Mouse (Mus musculus): Measurements from ENCODE around the gene Bst2.
"Not testable (repeated sequence)": the region's sequence is repeated elsewhere in the genome, so short reads cannot be mapped to it uniquely, and the experiment has no call there.

Bst2 gene

DNA sequence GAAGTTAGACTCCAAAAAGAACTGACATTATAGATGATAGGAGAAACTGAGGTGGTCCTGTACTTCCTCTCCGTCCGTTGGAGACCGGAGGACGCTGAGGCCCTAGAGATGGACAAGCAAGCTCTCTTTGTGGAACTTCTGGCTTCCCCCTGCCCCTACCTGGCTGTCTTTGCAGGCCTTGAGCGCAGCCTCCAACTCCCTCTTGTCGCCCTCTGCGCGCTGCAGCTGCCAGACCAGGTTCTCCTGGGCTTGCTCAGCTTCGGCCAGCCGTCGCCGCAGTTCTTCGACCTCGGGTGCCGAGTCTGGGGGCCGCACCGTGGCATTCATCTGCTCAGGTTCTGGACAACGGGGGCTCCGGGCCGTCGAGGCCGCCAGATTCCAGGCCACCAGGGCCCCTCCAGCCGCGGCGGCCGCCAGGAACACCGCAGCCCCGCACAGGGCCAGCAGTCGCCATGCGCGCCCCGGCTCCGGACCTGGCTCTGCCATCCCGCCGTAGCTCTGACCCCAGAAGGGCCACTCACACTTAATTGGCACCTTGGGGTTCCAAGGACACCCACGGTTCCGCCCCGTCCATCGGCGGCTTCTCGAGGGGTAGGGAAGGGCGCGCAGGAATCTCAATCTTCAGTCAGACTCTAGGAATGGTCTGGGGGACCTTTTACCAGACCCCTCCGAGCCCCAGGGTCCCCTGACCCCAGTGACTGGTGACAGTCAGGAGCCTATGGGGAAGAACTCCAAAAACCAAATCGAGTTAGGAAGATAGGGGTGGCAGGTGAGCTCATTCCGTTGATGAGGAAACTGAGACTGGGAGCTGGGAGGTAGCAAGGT, 11.8 kb downstream of the Bst2 start, which contains the start of gene Ccdc194:
Ccdc194 (minus strand) TSS at position 486 of the 825 bp plus-strand sequence.
- in situ Hi-C loops (cut with MboI; ENCODE audit: unreplicated experiment in 2 of 2): no loop called here

DNA sequence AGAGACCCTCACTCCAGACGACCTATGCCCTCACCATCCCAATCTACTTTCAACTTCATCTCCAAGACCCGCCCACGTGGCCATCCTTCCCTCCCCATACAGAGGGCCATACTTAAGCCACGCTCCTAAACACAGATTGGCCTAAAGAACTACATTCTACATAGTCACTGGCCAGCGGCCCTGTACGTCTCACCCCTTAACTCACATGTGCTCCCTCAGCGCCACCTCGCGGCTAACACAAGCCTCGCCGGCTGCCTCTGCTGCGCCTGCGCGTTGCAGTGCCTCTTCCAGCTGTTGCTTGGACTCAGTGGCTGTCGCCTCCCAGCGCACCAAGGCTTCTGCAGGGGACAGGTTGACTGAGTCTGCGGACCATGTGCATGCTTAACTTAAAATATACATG, 15.6 kb downstream of the Bst2 start:
- in situ Hi-C loops (cut with MboI; ENCODE audit: unreplicated experiment in 2 of 2): loop anchor here (5.0 kb wide), 1 partner anchor 79 kb away; no protein-coding TSS in a partner anchor

DNA sequence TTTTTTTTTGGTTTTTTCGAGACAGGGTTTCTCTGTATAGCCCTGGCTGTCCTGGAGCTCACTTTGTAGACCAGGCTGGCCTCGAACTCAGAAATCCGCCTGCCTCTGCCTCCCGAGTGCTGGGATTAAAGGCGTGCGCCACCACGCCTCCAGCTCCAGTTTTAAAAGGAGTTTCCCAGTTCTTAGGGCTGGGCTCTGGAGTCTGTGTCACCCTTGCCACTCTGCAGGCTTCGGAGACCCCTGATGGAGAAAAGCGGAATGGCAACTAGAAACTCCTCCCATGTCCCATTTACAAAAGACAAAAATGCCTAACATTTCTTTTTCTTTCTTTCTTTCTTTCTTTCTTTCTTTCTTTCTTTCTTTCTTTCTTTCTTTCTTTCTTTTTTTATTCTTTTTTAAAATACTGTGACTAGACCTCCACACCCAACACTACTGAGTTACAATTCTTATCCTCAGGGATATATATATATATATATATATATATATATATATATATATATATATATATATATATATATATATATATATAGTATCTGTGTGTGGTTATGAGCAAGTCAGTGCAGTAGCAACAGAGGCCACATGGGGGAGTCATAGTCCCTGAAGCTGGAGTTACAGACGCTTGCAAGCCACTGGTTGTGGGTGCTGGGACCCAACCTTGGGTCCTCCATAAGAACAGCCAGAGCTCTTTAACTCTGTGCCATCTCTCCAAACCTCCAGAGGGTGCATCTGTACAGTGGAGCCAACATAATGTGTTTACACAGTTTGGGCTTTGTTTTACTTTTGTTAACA, 18.0 kb downstream of the Bst2 start:
- in situ Hi-C loops (cut with MboI; ENCODE audit: unreplicated experiment in 2 of 2): not testable (repeated sequence)

DNA sequence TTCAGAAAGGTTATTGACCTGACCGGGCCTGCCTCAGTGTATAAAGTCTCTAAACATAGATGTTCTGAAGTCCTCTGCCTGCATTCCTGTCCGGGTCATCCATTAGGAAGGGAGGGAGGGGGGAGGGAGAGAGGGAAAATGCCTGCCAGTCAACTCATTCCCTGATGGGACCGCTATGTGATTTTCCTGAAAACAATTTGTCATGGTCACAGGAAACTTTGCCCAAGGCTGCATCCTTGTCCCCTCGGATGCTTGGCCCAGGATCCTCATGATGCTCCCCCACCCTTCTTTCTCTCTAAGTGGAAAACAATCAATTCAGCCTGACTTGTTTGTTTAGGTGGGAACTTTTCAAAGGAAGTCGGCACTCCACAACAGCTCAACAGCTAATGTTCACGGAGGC, 20.5 kb downstream of the Bst2 start:
- in situ Hi-C loops (cut with MboI; ENCODE audit: unreplicated experiment in 2 of 2): no loop called here

DNA sequence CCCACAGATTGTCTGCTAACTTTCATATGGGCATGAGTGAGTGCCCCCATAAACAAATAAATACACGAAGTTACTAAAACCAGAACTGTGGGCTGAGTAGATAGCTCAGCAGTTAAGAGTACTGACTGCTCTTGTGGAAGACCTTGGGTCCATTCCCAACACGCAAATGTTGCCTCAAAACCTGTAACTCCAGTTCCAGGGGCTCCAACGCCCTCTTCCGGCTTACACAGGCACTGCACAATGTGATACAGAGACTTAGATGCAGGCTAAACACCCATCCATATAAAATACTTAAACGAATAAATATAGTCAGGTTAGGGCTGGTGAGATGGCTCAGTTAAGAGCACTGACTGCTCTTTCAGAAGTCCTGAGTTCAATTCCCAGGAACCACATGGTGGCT, 22.2 kb downstream of the Bst2 start:
- in situ Hi-C loops (cut with MboI; ENCODE audit: unreplicated experiment in 2 of 2): no loop called here

DNA sequence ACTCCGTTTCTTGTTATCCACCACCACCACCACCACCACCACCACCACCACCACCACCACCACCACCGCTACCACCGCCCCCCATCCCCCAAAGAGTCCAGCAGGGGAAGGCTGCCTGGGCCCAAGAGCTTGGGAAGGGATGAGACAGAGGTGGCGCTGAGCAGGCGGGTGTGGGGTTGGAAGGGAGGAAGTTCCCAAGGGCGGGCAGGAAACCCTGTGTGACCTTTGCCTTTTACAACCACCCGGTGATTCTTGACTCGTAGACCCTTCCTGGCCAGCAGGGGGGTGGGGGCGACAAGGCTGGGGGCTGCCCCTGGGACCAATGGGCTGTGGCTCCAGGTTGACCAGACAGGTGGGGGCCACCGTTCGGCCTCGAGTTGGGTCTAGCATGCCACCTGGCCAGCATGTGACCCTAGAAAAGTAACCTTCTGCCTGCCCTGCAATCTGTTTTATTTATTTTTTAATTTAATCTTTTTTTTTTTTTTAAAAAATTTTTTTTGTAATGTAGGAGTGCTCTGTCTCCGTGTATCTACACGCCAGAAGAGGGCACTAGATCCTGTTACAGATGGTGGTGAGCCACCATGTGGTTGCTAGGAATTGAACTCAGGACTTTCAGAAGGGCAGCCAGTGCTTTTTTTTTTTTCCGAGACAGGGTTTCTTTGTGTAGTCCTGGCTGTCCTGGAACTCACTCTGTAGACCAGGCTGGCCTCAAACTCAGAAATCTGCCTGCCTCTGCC, 24.1 kb downstream of the Bst2 start:
- in situ Hi-C loops (cut with MboI; ENCODE audit: unreplicated experiment in 2 of 2): no loop called here

DNA sequence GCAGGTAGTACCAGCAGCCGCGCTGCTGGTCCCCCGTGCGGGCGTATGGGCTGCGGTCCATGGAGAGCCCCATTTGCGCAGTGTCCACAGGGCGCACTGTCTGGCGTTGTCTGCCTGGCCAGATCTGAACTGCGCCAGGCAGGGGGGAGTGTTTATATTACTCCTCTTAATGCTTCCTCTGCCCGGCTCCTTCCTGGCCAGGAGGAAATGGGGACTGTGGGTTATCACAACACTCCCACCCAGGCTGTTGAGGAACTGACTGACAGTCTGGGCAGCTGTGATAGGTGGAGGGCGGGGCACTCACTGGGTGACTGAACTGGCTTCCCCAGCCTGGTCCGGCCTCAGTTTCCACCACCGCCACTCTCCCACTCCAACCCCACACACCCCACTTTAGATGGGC, 25.6 kb downstream of the Bst2 start, which contains the start of gene Plvap:
Plvap (minus strand) TSS at position 109 of the 400 bp plus-strand sequence.
- in situ Hi-C loops (cut with MboI; ENCODE audit: unreplicated experiment in 2 of 2): no loop called here

DNA sequence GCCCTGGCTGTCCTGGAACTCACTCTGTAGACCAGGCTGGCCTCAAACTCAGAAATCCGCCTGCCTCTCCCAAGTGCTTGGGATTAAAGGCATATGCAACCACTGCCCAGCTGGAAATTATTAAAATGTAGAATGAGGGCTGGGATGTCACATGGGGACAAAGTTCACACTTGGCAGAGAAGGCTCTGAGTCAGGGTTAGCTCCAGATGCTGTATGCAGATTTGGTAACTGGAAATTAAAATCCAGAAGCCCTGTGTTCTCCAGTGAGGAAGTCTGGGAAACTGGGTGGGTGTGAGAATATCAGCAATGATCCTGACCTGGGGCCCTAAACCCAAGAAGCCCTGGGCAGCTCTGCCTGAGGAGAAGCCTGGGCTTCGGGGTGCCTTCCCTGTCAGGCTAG, 27.9 kb downstream of the Bst2 start:
- in situ Hi-C loops (cut with MboI; ENCODE audit: unreplicated experiment in 2 of 2): no loop called here

DNA sequence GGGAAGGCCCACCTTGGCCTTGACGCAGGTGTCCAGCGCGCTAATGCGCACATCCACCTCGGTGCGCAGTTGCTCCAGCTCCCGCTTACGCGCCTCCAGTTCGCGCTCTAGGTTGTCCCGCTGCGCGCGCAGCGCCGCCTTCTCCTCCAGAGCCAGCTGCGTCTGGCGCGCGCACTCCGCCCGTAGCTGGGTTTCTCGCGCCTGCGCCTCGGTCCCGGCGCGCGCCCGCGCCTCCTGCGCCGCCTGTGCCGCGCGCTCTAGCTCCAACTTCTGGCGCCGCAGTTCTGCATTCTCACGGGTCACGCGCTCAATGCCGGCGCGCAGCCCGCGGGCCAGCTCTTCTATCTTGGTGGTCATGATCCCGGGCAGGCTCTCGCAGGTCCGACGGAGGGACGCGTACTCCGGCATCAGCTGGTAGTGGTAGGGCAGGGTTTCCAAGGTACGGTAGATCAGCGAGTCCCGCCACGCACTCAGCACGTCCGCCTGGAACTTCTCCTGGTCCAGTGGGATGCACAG, 29.6 kb downstream of the Bst2 start:
- in situ Hi-C loops (cut with MboI; ENCODE audit: unreplicated experiment in 2 of 2): no loop called here

DNA sequence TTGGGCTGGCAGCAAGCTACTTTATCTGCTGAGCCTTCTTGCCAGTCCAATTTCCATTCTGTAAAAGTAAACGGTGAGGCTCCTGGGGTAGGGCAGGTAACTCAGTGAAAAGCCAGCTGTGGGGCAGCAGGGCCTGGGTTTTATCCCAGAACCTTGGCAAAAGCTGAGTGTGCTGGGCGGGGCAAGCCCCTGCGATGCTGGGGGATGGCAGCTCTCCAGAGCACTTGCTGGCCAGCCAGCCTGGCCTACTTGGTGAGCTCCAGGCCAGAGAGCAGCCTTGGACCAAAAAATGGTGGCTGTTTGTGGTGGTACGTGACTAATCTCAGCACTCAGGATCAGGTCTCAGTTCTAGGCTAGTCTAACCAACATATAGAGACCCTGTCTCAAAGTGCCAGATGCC, 31.3 kb downstream of the Bst2 start:
- in situ Hi-C loops (cut with MboI; ENCODE audit: unreplicated experiment in 2 of 2): no loop called here

DNA sequence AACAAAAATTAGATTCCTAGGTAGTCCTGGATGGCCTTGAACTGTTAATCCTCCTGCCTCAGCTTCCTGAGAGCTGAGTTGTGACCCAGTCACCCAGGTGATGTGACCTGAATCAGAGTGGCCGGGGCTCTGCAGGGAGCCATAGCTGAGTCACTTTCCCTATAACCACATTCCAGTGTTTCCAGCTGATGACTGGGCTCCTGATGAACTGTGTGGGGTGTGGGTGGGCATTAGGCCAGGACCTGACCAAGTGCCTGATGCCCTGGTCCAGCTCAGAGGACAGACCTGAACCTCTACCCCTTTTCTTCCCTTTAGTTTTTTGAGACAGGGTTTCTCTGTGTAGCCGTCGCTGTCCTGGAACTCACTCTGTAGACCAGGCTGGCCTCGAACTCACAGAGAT, 31.9 kb downstream of the Bst2 start:
- in situ Hi-C loops (cut with MboI; ENCODE audit: unreplicated experiment in 2 of 2): no loop called here

DNA sequence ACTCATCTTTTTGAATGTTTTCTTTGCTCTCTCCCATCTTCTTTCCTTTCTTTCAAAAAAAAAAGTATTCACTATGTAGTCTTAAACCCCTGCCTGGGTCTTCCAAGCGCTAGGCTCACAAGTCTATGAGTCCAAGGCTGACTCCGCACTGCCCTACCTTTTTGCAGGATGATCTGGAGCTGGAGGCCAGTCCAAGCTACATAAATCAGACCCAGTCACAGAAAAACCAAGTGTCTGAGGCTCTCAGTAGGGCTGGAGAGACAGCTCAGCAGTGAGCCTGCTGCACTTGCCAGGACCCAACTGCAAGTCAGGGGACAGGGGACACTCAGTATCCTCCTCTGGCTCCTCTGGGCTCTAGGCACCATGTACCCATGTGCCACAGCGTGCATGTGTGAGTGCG, 32.9 kb downstream of the Bst2 start:
- in situ Hi-C loops (cut with MboI; ENCODE audit: unreplicated experiment in 2 of 2): no loop called here

DNA sequence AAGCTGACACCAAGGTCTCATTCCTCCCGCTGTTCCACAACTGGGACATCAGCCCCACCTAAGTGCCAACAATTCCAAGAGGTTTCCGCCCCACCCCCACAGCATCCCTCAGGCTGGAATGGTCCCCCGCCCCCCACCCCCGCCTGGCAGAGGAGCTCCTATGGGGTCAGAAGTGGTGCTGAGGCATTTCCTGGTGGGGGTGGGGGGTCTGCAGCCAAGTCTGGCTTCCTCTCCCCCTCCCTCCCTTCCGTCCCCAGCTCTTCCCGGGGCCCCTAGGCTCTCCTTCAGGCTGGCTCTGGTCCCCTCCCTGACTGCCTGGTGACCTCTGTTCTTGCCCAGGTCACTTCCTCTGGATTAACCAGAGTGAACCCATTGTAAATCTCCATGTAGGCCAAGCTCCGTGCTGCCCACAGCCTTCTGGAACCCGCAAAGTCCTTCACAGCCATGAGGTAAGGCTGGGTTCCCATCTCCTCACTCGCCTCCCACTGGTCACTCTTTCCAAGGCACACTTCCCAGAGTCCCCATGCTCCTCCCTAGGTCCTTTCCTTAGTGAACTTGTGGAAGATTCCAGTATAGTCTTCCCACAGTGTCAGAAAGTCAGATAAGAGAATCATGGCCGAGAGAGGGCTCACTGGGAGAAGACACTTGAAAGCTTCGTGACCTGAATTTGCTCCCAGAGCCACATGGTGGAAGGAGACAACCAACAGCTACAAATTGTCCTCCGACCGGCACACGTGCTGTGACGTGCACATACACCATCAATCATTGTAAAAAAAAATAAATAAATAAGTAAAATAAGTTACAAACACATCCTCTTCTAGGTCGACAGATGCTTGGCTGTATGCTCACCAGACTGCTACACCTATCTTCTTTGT, 38.2 kb downstream of the Bst2 start:
- in situ Hi-C loops (cut with MboI; ENCODE audit: unreplicated experiment in 2 of 2): no loop called here

DNA sequence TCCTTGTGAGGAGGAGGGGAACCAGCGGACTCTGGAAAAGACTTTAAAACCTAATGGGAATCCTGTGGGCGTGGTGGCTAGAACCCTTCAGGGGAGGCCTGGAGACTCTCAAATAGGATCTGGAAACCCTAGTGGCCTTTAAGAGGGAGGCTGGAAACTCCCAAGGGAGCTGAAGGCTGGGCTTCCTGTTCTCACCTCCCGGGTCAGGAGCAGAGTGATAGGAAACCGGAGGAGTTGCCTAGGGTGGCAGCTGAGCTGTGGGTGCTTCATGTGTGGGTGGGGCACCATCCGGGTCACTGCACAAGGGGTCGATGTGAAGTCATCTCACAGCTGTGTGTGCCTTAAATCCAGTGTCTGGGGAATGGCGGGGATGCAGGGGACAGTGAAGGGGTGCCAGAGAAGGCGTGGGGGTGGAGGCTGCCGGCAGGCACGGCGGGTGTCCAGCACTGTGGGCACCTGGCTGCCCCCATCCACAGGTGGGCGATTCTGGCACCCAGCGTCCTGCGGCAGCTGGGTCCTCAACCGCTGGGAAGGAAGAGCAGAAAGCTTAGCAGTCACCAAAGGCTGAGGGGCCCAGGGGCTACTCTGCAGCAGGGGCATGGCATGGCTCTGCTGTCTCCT, 39.3 kb downstream of the Bst2 start:
- in situ Hi-C loops (cut with MboI; ENCODE audit: unreplicated experiment in 2 of 2): no loop called here

DNA sequence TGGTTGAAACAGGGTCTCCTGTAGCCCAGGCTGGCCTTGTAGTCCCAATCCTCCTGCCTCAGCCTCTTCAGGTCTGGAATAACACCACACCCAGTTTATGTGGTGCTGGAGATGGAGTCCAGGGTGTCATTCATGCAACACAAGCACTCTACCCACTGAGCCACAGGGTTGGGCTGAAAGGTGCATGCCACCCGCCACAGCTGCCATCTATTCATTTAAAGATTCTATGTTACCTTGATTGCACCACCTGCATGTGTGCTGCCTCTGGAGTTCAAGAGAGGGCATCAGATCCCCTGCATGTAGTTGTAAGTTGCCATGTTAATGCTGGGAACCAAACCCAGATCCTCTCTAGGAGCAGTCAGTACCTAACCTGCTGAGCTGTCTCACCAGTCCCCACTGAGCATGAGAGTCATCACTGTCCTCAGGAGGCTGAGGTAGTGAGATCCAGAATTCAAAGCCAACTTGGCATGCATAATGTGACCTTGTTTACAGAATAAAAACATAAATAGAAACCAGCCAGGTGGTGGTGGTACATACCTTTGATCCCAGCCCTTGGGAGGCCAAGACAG, 40.1 kb downstream of the Bst2 start:
- in situ Hi-C loops (cut with MboI; ENCODE audit: unreplicated experiment in 2 of 2): no loop called here

DNA sequence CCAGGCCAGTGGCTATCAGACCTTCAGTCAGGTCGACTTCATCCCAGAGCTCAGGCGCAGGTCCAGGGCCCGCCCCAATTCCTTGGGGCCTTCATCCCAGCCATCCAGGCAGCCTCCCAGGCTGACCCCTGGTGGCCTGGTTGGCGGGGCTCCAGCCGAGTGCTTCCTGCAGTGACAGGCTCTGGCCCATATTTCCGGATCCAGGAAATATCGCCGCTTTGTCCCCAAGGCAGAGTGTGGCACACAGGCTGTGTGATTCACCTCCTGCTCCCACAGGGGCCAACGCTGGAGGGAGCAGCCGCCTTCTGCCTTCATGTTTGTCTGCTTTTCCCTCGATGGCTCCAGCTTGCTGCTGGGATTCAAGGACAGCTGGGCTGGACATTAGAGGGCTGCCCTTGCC, 40.8 kb downstream of the Bst2 start:
- in situ Hi-C loops (cut with MboI; ENCODE audit: unreplicated experiment in 2 of 2): no loop called here

DNA sequence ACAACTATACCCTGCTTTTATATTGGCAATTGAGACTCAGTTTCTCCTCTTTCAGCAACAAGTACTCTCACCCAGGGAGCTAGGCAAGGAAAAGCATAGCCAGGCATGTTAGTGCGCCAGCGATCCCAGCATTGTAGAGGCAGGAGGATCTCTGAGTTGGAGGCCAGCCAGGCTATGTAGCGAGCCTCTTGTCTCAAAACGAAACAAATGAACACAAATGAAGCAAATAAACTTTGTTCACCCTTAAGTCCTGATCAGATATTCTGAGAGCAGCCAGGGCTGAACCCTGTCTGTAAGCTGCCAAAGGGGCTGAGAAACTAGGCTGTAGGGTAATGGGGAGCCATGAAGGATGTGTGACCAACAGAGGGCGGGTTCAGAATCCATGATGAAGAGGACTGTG, 41.4 kb downstream of the Bst2 start:
- in situ Hi-C loops (cut with MboI; ENCODE audit: unreplicated experiment in 2 of 2): no loop called here

DNA sequence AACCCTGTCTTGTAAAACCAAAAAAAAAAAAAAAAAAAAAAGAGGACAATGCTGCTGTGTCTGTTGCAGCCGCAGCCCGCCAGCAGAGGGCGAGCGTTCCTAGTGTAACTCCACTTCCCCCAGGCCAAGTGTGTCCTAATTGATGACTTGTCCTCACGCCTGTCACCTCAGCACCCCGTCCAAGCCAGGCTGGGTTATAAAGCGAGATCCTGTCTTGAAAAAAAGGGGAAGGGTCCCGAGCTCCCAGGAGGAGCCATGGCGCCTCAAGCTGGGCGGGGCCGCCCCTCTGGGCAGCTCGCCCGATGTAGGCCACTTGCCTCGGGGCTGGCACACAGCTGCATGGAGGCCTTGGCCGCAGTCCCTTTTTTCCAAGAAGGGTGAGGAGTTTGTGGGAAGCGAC, 42.2 kb downstream of the Bst2 start:
- in situ Hi-C loops (cut with MboI; ENCODE audit: unreplicated experiment in 2 of 2): no loop called here

DNA sequence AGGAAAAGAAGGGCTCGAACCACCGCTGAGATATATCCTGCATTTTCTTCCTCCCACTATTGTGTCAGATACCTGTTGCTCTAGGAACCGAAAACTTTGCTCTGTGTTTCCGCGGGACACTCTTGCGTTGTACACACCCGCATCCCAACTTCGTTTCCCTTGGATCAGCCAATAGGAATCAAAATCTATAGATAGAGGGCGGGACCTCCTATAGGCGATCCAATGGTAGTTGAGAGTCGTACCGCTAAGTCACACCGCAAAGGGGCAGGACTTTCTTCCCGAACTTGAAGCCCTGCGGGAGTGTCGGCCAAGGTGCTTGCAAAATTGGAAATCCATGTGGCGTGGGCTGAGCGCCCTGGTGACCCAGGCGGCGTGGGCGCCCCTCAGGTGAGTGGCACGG, 48.8 kb downstream of the Bst2 start:
- in situ Hi-C loops (cut with MboI; ENCODE audit: unreplicated experiment in 2 of 2): no loop called here

Measured in v-Abl transformed pro-B cells (cell line).